Mouse (Mus musculus): Measurements from ENCODE around the gene Gtf2i.

Gene Gtf2i

DNA sequence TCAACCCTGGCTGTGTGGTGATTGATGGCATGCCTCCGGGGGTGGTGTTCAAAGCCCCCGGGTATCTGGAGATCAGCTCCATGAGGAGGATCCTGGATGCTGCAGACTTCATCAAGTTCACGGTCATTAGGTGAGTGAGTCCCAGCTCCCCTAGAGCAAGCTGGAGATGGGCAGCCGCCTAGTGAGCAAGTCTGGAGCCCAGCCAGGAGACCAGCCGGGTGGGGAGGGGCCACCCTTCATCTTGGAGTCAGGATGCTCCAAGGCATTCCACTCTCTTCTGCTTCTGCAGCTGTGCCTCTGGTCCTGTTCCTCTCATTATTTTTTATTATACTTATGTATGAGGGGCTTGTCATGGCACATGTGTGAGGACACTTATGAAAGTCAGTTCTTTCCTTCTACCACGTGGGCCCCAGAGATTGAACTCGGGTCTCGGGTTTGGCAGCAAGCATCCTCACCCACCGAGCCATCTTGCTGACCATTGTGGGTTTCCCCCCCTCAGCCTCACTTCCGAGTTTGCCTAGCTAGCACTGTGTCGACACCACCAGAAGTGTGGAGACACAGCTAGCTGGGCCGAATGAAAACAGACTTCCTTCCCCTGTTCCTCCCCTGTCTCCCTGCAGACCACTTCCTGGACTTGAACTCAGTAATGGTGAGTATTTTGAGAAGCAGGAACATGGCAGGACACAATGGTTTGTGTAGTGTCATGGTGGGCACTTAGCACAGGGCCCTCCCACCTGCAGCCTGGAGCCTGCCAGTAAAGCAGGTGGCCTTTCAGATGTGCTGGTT is 100.3 kb downstream of the Gtf2i start:
- no peak for DNase-seq (ENCODE audit: low read depth, low spot score)

DNA sequence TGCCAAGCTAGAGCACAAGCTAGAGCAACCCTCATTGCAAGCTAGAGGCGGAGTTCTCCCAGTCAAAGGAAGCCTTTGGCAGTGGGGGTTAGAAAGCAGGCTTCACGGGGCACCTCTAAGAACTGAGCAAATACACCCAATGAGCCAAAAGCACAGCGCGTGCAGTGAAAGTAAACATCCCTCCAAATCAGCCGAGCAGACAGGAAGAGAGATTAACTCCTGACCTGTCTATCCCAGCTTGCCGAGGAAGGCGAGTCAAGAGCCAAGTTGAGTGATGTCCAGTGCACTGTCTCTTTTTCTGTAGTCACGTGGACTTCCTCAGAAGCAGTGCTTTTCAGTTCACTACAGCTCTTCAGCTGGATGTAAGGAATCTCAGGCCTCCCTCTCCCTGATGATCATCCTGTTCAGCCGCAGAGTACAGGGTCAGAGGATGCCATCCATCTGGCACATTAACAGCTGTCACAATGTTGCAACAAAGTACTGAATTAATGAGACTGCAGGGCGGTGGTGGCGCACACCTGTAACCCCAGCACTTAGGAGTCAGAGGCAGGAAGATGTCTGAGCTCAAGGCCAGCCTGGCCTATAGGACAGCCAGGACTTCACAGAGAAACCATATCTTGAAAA is 104.5 kb downstream of the Gtf2i start:
- no peak for DNase-seq (ENCODE audit: low read depth, low spot score)

DNA sequence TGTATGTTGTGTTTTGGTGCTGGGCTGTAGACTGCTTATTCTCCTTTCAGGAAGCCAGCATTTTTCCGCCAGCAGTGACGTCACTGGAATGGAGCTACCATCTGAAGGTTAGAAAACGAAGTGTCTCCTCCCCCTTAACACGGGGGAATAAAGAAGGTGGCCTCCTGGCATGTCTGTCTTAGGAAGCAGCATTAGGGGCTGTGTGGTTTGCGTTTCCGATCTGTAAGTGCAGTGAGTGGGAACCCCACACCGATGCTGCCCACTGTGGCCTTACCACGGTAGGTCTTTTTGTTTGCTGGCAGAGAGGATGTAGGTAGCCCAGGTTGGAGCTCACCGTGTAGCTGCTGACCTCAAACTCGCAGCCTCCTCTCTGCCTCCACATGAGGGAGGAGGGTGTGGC is 107.8 kb downstream of the Gtf2i start:
- DNase-seq (ENCODE audit: low read depth, low spot score): no peak

DNA sequence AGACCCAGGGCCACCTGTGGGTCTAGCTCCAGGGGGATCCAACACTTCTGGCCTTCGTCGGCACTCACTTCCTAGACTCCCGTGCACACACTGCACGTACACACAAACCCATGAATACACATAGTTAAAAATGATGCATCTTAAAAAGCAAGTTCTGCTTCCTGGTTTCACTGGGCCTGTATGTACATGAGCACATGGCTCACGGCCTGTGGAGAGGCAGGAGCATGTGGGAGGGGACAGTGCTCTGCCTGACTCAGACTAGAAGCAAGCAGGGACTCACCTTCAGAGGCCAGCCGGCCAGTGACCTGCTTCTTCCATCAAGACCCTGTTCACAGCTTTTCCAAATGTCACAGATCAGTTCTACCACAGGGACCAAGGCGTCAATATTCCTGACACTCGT is 120.9 kb downstream of the Gtf2i start:
- no peak for DNase-seq (ENCODE audit: low read depth, low spot score)

DNA sequence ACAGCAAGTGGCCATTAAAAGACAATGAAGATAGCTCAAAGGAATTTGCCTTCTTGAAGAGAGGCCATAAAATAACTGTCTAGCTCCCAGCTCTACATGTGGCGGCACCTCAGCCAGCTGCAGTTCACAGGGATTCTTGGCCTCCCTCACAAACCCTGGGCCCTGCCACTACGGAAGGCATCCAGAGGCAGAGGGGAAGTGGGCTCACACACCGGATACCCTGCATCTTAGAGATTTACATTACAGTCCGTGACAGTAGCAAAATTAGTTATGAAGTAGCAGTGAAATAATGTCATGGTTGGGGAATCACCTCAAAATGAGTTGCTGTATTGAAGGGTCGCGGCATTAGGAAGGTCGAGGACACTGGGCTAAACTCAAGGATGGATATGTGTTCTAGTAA is 126.0 kb downstream of the Gtf2i start:
- DNase-seq (ENCODE audit: low read depth, low spot score): no peak

Data from skeletal muscle tissue, adult 2 months (tissue).